Mouse (Mus musculus) hindbrain, embryonic 14.5 days (tissue): Measurements from ENCODE around the gene Golph3. TPM values are rescaled to one million over a fixed set of nuclear protein-coding genes. Genes with fewer than 3 reads are reported as not detected.

Experiments
- ATAC-seq: fragments of 200-750 bp; cut with Nextera tagmentation; 2 replicates; pipeline ENCODE4 v1.8.0; 2017; ENCODE audit warnings: moderate number of reproducible peaks, mild to moderate bottlenecking, moderate TSS enrichment, moderate library complexity; ENCODE audit not compliant: low FRiP score
- DNase-seq: peaks from one replicate; pipeline ENCODE4 v3.0.0-alpha.2; 2015; ENCODE audit warnings: low spot score
- H3K27ac ChIP-seq: fragments of 300-500 bp; sonication (generic); 2 replicates; pipeline ENCODE4 v1.5.1; 2014; ENCODE audit warnings: mild to moderate bottlenecking, moderate library complexity
- H3K27me3 ChIP-seq: fragments of 300-500 bp; sonication (generic); 2 replicates; pipeline ENCODE4 v1.6.1; 2014; ENCODE audit warnings: mild to moderate bottlenecking, low read length, mixed read lengths; ENCODE audit not compliant: control insufficient read depth, insufficient read depth
- H3K36me3 ChIP-seq: fragments of 300-500 bp; sonication (generic); replicated peaks from 2 replicates; pipeline ENCODE4 v1.6.1; 2014; ENCODE audit not compliant: control insufficient read depth, insufficient read depth
- H3K4me1 ChIP-seq: fragments of 300-500 bp; sonication (generic); replicated peaks from 2 replicates; pipeline ENCODE4 v1.6.1; 2014; ENCODE audit warnings: antibody characterized with exemption, low read length, mixed read lengths; ENCODE audit not compliant: control insufficient read depth, insufficient read depth
- H3K4me2 ChIP-seq: fragments of 300-500 bp; sonication (generic); replicated peaks from 2 replicates; pipeline ENCODE4 v1.6.1; 2014; ENCODE audit warnings: mild to moderate bottlenecking, moderate library complexity
- H3K4me3 ChIP-seq: fragments of 300-500 bp; sonication (generic); replicated peaks from 2 replicates; pipeline ENCODE4 v1.5.1; 2014; ENCODE audit warnings: mild to moderate bottlenecking, low read length
- H3K9ac ChIP-seq: fragments of 300-500 bp; sonication (generic); 2 replicates; pipeline ENCODE4 v1.6.1; 2014
- H3K9me3 ChIP-seq: fragments of 300-500 bp; sonication (generic); 2 replicates; pipeline ENCODE4 v1.6.1; 2016; ENCODE audit warnings: low read length; ENCODE audit not compliant: control insufficient read depth
- WGBS: fragments of 180-500 bp; shearing (Covaris S2); extraction: QIAGEN DNeasy Blood & Tissue Kit; methylation state at CpG from one replicate; pipeline ENCODE4 v1.1.7; 2014; 5-methylcytosine and 5-hydroxymethylcytosine counted together
- polyA plus RNA-seq: library from polyadenylated mRNA; unstranded; fragments of >200 nt; fragmentation: Nextera tagmentation; extraction: Ambion mirVana; gene quantifications from 2 replicates; pipeline ENCODE4 v1.2.1, GENCODE M21; 2014

Golph3 gene
- polyA plus RNA-seq, 1 experiment from 2014 or later, result 96.9 TPM

DNA sequence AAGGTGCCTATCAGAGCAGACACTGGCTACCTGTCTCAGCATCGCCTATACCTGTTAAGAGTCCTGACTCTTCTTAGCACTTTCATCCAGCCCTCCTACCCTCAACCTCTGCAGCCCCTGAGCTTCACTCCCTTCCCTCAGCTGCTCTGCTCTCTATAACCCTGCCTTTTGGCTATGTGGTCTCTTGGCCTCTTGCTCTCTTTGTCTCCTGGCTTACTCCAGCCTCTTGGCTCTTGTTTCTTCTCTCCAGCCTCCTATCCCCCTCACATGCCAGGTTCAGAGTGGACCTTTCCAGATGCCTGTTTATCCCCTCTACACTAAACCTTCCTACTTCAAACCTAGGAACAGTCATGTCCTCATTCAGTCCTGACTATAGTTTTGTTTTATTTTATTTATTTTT is 3.1 kb downstream of the Golph3 start:
- WGBS, result 94% methylated on average over 1 of the region's 1 CpGs
- H3K4me3 ChIP-seq, result no peak overlapping the region
- no peak overlapping the region for H3K9ac ChIP-seq
- peaks cover 9% of the 10 kb centered on the region for H3K27me3 ChIP-seq
- ATAC-seq (no peak), DNase-seq (no peak)
- no peaks in the 10 kb centered on the region for H3K9me3 ChIP-seq
- no peak overlapping the region for H3K27ac ChIP-seq
- no peak overlapping the region for H3K4me2 ChIP-seq
- no peaks in the 10 kb centered on the region for H3K36me3 ChIP-seq
- peaks cover 32% of the 10 kb centered on the region for H3K4me1 ChIP-seq

GRCm38 (mm10) chr15:12330389-12330788 is 9.1 kb downstream of the Golph3 start:
- Histone ChIP-seq H3K4me2 (no peak overlapping the region), H3K4me1 (peaks cover 17% of the 10 kb centered on the region), H3K9ac (no peak overlapping the region), H3K4me3 (no peak overlapping the region), H3K36me3 (no peaks in the 10 kb centered on the region), H3K27ac (no peak overlapping the region), H3K9me3 (no peaks in the 10 kb centered on the region), H3K27me3 (no peaks in the 10 kb centered on the region)
- ATAC-seq, result no peak
- 79% methylated on average over 3 of the region's 3 CpGs for WGBS
- DNase-seq, result no peak

GRCm38 (mm10) chr15:12330892-12331291 is 9.6 kb downstream of the Golph3 start:
- H3K9ac ChIP-seq, result no peak overlapping the region

GRCm38 (mm10) chr15:12331300-12331699 is 10.1 kb downstream of the Golph3 start:
- 73% methylated on average over 1 of the region's 1 CpGs for WGBS
- ATAC-seq (no peak), DNase-seq (no peak)
- Histone ChIP-seq H3K27ac (no peak overlapping the region), H3K27me3 (no peaks in the 10 kb centered on the region), H3K9me3 (no peaks in the 10 kb centered on the region), H3K4me3 (no peak overlapping the region), H3K36me3 (no peaks in the 10 kb centered on the region), H3K4me1 (peaks cover 16% of the 10 kb centered on the region; the same call in 1 of the 2 replicates), H3K4me2 (no peak overlapping the region), H3K9ac (no peak overlapping the region)

More at GRCm38 (mm10) chr15:12330892-12331291, 9.6 kb downstream of the Golph3 start:
- no peak overlapping the region for H3K4me3 ChIP-seq
- no peak overlapping the region for H3K27ac ChIP-seq
- no peak overlapping the region for H3K4me2 ChIP-seq
- no peak for ATAC-seq
- H3K36me3 ChIP-seq, result no peaks in the 10 kb centered on the region
- no peaks in the 10 kb centered on the region for H3K27me3 ChIP-seq
- H3K4me1 ChIP-seq, result peaks cover 15% of the 10 kb centered on the region
- H3K9me3 ChIP-seq, result no peaks in the 10 kb centered on the region
- DNase-seq, result no peak

DNA sequence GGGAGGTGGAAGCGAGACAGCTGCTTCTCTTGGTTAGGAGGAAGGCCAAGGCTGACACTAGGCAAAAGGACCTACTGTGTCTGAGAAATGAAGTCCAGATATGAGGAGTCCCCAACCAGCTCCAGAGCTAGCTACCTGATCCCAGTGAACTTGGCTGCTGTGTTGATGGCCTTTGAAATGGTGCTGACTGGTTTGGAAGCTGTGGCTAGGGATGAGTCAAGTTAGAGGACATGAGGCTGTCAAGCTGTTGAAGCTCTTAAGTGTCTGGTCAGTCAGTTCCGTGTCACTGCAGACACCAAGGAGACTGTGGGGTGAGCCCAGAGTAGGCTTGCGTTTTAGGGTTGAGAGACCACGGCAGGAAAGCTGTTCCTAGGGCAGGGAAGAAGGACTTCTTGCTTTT is 13.1 kb downstream of the Golph3 start:
- WGBS, result 84% methylated on average over 4 of the region's 4 CpGs
- ATAC-seq (no peak), DNase-seq (no peak)
- no peaks in the 10 kb centered on the region for H3K27me3 ChIP-seq
- H3K36me3 ChIP-seq, result no peaks in the 10 kb centered on the region
- no peak overlapping the region for H3K4me2 ChIP-seq
- H3K4me3 ChIP-seq, result no peak overlapping the region
- no peak overlapping the region for H3K27ac ChIP-seq
- H3K4me1 ChIP-seq, result peaks cover 14% of the 10 kb centered on the region; the same call in 1 of the 2 replicates
- no peaks in the 10 kb centered on the region for H3K9me3 ChIP-seq
- H3K9ac ChIP-seq, result no peak overlapping the region

DNA sequence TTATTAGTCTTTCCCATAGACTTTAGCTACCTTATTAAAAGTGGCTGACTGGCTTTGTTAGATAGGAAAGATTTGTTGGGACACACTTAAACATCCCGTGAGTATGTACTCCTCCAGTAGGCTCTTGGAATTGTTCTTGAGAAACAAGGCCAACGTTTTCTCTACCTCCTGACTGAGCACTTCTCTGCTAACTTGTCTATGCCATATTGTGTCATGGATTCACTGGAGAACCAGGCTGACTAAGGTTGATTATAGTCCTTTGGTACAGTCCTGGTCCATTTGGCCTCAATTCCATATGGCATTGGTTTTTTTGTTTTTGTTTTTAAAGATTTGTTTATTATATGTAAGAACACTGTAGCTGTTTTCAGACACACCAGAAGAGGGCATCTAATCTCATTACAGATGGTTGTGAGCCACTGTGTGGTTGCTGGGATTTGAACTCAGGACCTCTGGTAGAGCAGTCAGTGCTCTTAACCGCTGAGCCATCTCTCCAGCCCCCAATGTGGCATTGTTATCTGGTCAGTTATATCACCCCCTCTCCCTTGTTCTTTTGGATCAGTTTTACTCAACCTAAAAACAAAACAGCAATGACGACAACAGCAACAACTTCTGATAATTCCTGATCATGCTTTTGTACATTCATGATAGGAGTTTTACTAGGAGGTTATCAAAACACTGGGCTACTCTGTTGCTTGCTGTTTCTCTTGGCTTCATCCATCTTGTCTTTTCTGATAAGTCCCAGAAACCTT is 16.0 kb downstream of the Golph3 start:
- 91% methylated on average over 4 of the region's 4 CpGs for WGBS
- no peaks in the 10 kb centered on the region for H3K27me3 ChIP-seq
- no peak overlapping the region for H3K4me3 ChIP-seq

DNA sequence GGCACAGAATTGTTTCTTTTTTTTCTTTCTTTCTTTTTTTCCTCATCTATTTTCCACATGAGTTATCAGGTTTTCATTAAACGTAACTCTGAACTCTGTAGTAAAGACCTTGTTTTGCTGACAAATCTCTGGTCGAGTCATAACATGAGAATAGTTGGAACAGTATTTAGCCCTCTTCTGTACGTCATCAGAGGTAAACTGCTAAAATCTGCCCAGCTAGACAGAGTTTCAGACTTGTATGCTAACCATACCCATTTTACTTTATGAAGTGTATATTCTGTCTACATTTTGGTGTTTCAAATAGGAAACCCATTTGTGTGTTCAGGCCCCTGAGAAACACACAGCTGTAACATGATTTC is 16.5 kb downstream of the Golph3 start:
- H3K9ac ChIP-seq, result no peak overlapping the region
- no peak overlapping the region for H3K27ac ChIP-seq
- peaks cover 5% of the 10 kb centered on the region; the same call in 1 of the 2 replicates for H3K36me3 ChIP-seq
- WGBS, result 80% methylated on average over 3 of the region's 3 CpGs
- peaks cover 8% of the 10 kb centered on the region; the same call in 1 of the 2 replicates for H3K4me1 ChIP-seq
- no peak overlapping the region for H3K4me2 ChIP-seq
- ATAC-seq, result no peak
- no peak for DNase-seq
- H3K27me3 ChIP-seq, result no peaks in the 10 kb centered on the region
- H3K4me3 ChIP-seq, result no peak overlapping the region
- no peaks in the 10 kb centered on the region for H3K9me3 ChIP-seq

More for the DNA sequence above, 16.0 kb downstream of the Golph3 start:
- 0 out of 2 replicates have a peak, but pooled peaks cover 2% of the 10 kb centered on the region for H3K36me3 ChIP-seq
- no peak for ATAC-seq
- no peak overlapping the region for H3K9ac ChIP-seq
- H3K4me2 ChIP-seq, result no peak overlapping the region
- no peak overlapping the region for H3K27ac ChIP-seq
- no peaks in the 10 kb centered on the region for H3K9me3 ChIP-seq
- H3K4me1 ChIP-seq, result peaks cover 8% of the 10 kb centered on the region; the same call in 1 of the 2 replicates
- DNase-seq, result no peak

DNA sequence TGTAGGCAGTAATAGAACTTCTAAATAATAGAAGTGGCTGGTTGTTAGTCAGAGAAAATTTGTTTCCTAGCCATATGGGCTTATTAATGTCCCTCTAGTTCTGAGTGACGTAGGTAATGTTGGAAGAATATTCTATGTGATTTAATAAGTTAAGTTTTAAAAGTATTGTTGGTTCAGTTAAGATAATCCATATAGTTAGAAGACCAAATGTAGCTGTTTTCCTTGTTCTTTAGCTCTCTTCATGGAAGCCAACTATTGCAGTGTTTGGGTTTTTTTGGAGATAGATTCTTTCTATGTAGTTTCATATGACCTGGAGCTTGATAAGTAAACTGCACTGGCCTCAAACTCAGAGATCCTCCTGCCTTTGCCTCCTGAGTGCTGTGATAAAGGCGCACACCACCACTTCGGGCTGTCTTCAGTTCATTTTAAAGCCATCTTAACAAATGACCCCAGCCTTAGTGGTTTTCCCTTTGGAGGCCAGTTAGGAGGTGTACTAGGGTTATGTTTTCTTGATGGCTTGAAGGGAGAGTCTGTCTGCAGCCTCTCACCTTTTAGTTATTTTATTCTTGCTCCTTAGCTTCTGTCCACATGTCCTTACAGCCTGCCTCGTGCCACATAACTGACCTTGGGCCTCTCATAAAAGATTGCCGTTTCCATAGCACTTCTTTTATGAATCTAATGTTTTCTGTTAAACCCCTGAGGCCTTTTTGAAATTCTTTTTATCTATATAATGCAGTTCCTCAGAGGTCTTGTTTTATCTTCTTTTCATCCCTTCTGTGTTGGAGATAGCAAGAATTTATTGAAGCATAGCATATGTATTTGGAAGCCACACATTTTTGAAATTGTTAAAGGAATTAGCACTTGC is 19.5 kb downstream of the Golph3 start:
- Histone ChIP-seq H3K9ac (no peak overlapping the region), H3K27me3 (no peaks in the 10 kb centered on the region), H3K36me3 (peaks cover 28% of the 10 kb centered on the region), H3K4me3 (no peak overlapping the region), H3K27ac (no peak overlapping the region), H3K4me2 (no peak overlapping the region), H3K9me3 (no peaks in the 10 kb centered on the region), H3K4me1 (peaks cover 6% of the 10 kb centered on the region; the same call in 1 of the 2 replicates)
- DNase-seq (no peak), ATAC-seq (no peak)
- 37% methylated on average over 5 of the region's 5 CpGs for WGBS

DNA sequence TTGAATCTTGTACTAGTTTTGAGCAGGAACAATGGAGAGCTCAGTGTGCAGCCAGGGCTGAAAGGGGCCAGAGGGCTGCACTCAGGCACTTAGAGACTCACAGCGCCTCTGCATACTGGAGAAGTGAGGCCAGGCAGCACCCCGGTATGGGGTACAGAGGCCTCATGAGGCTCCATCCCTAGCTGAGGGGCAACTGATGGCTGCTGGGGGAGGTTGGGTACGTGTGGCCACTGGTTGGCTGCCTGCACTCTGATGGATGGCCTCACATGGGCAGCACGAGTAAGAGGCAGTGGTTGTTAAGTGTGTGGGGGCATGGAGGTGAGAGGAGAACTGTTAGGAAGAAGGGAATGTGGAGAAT is 20.1 kb downstream of the Golph3 start:
- Histone ChIP-seq H3K27ac (no peak overlapping the region), H3K4me2 (no peak overlapping the region), H3K36me3 (peaks cover 28% of the 10 kb centered on the region), H3K27me3 (no peaks in the 10 kb centered on the region), H3K4me3 (no peak overlapping the region), H3K9me3 (no peaks in the 10 kb centered on the region), H3K9ac (no peak overlapping the region), H3K4me1 (peaks cover 2% of the 10 kb centered on the region; the same call in 1 of the 2 replicates)
- WGBS, result 11% methylated on average over 4 of the region's 4 CpGs
- peak; percentile 57; the same call in 1 of the 2 replicates for ATAC-seq
- DNase-seq, result no peak
